Mouse (Mus musculus): Measurements from ENCODE around the gene Fcer1g.
"Not testable (repeated sequence)": the region's sequence is repeated elsewhere in the genome, so short reads cannot be mapped to it uniquely, and the experiment has no call there.

Fcer1g gene

GRCm38 (mm10) chr1:171263666-171264461 is 29.7 kb upstream of the Fcer1g start:
- DNase-seq: peak; percentile 51

- peak; percentile 91 for DNase-seq
Observed at GRCm38 (mm10) chr1:171263185-171263611, 29.0 kb upstream of the Fcer1g start.

- peak; percentile 93 for DNase-seq
Observed at GRCm38 (mm10) chr1:171262594-171263130, 28.5 kb upstream of the Fcer1g start.

GRCm38 (mm10) chr1:171260316-171260715 is 26.2 kb upstream of the Fcer1g start:
- DNase-seq: peak; percentile 46

- no peak for DNase-seq
Observed at GRCm38 (mm10) chr1:171258921-171259320, 24.8 kb upstream of the Fcer1g start.

GRCm38 (mm10) chr1:171257781-171258180 is 23.6 kb upstream of the Fcer1g start:
- no peak for DNase-seq

- peak; percentile 84 for DNase-seq
Observed at GRCm38 (mm10) chr1:171256937-171257548, 22.9 kb upstream of the Fcer1g start.

GRCm38 (mm10) chr1:171256095-171256818 is 22.1 kb upstream of the Fcer1g start:
- DNase-seq: no peak

- DNase-seq: no peak
Observed at GRCm38 (mm10) chr1:171252415-171252814, 18.2 kb upstream of the Fcer1g start.

- peak; percentile 62 for DNase-seq
Observed at GRCm38 (mm10) chr1:171251594-171252324, 17.6 kb upstream of the Fcer1g start.

- peak; percentile 35 for DNase-seq
Observed at GRCm38 (mm10) chr1:171250680-171251593, 16.8 kb upstream of the Fcer1g start, which contains the start of gene Ndufs2. TSS of gene Ndufs2 (minus strand) at chr1:171251388.

GRCm38 (mm10) chr1:171249913-171250600 is 15.9 kb upstream of the Fcer1g start, which contains the start of gene Adamts4:
TSS of gene Adamts4 (plus strand) at chr1:171250421.
- DNase-seq: peak; percentile 75

- no peak for DNase-seq
Observed at GRCm38 (mm10) chr1:171248386-171249226, 14.4 kb upstream of the Fcer1g start.

- DNase-seq: no peak
Observed at GRCm38 (mm10) chr1:171247916-171248315, 13.8 kb upstream of the Fcer1g start.

GRCm38 (mm10) chr1:171247453-171247841 is 13.3 kb upstream of the Fcer1g start:
- DNase-seq: no peak

- peak; percentile 98 for DNase-seq
Observed at GRCm38 (mm10) chr1:171246709-171247452, 12.7 kb upstream of the Fcer1g start.

- DNase-seq: no peak
Observed at GRCm38 (mm10) chr1:171245353-171245752, 11.2 kb upstream of the Fcer1g start.

GRCm38 (mm10) chr1:171241952-171242351 is 7.8 kb upstream of the Fcer1g start:
- not testable (repeated sequence) for DNase-seq

- no peak for DNase-seq
Observed at GRCm38 (mm10) chr1:171240911-171241310, 6.7 kb upstream of the Fcer1g start.
